Mouse (Mus musculus): Measurements from ENCODE around the gene Gm7544. TPM values are rescaled to one million over a fixed set of nuclear protein-coding genes. Genes with fewer than 3 reads are reported as not detected.

Gene Gm7544
- not detected in 2 replicates for polyA plus RNA-seq (2012; ENCODE audit: low replicate concordance)

DNA sequence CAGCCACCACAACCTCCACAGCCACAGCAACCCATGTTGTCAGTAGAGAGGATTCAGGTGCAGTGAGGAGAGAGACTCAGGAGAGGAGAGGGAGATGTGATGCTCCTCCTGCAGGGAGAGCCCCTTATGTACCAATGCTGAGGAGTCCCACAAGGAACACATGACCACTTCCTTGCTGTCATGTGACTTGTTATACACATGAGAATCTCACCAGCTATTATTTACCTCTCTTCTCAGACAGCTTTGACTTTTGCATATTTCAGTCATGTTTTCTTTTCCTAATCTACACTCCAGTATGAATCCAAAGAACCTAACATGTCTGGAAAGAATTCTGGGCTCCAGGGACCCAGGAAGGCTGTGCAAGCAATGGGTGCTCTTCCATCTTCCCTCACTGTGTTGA is at the start of gene Gm7544:
Gene Gm7544, minus strand, starts transcription at position 101 of the 400 bp plus-strand sequence.

DNA sequence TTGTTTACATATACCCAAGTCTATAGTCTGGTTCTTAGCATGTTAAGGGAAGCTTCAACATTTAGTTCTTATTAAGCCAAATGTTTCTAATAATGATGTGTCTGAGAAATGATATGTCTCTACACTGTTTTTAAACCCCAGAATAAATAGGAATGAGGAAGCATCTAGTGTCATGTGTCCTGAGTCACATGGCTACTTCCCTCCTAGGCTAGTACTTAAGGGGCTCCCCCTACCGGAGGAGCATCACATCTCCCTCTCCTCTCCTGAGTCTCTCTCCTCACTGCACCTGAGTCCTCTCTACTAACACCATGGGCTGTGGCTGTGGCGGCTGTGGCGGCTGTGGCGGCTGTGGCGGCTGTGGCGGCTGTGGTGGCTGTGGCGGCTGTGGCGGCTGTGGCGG is 44.5 kb upstream of the Gm7544 start, which contains the start of gene Gm47959:
Gene Gm47959, plus strand, starts transcription at position 243 of the 400 bp plus-strand sequence.

DNA sequence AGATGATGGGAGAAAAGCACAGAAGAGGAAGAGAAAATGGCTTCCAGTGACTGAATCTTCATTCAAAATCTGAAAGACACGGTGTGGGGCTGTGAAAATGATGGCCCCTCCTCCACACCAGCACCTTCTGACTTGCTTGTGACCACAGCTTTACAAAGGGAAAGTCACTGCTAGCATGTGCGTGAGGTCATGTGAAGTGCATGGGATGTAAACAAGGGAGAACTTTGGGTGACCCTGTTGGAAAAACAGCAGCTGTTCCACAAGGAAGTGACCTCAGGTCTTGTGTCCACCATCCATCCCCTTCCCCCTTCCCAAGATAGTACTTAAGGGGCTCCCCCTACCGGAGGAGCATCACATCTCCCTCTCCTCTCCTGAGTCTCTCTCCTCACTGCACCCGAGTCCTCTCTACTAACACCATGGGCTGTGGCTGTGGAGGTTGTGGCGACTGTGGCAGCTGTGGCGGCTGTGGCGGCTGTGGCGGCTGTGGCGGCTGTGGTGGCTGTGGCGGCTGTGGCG is 4.1 kb upstream of the Gm7544 start, which contains the start of gene Gm47955:
Gene Gm47955, plus strand, starts transcription at position 417 of the 516 bp plus-strand sequence.

DNA sequence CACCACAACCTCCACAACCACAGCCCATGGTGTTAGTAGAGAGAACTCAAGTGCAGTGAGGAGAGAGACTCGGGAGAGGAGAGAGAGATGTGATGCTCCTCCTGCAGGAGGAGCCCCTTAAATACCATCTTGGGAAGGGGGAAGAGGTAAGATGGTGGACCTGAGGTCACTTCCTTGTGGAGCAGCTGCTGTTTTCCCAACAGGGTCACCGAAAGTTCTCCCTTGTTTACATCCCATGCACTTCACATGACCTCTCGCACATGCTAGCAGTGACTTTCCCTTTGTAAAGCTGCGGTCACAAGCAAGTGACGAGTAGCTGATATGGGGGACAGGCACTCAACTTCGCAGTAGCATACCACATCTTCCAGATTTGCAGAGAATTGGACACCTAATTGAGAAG is 12.5 kb downstream of the Gm7544 start, which contains the start of gene A030003K21Rik:
Gene A030003K21Rik, minus strand, starts transcription at position 94 of the 400 bp plus-strand sequence.

DNA sequence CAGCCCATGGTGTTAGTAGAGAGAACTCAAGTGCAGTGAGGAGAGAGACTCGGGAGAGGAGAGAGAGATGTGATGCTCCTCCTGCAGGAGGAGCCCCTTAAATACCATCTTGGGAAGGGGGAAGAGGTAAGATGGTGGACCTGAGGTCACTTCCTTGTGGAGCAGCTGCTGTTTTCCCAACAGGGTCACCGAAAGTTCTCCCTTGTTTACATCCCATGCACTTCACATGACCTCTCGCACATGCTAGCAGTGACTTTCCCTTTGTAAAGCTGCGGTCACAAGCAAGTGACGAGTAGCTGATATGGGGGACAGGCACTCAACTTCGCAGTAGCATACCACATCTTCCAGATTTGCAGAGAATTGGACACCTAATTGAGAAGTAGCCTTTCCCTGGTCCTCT is 24.5 kb downstream of the Gm7544 start, which contains the start of gene Gm6217:
Gene Gm6217, minus strand, starts transcription at position 74 of the 400 bp plus-strand sequence.

DNA sequence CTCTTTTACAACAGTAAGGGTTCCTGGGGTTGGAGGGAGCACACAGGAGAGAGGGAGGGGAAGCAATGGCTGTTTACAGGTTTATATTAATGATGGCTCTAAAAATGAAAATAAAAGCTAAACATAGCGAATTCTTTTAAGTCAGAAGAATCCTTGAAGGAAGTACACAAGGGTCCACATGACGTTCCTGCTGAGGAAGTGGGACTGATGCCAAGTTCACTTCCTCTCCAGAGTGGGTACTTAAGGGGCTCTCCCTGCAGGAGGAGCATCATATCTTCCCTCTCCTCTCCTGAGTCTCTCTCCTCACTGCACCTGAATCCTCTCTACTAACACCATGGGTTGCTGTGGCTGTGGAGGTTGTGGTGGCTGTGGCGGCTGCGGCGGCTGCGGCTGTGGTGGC is 31.2 kb downstream of the Gm7544 start, which contains the start of gene A030014E15Rik:
Gene A030014E15Rik, plus strand, starts transcription at position 268 of the 400 bp plus-strand sequence.

DNA sequence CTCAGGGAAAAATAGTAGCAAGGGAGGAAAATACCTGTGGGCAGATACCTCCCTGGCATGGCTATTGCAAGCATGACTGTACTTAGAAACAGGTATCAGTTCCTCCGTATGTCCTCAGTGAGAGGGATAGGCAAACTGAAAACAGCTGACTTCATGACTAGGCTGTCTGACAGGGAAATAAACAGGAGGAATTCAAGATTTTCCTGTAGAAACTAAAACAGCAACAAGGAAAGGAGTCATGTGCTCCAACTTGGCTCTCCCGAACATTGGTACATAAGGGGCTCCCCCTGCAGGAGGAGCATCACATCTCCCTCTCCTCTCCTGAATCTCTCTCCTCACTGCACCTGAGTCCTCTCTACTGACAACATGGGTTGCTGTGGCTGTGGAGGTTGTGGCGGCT is 42.8 kb downstream of the Gm7544 start, which contains the start of gene A030005L19Rik:
Gene A030005L19Rik, plus strand, starts transcription at position 301 of the 400 bp plus-strand sequence.

Other genes with a start within 250 kb of the Gm7544 start
- 180 and 389 TPM in 2 replicates for gene Mff, start 231.1 kb downstream of the Gm7544 start, polyA plus RNA-seq (2012; ENCODE audit: low replicate concordance)
- 0.11 TPM in 1 of 2 replicates, not detected in the other for gene Tm4sf20, start 187.6 kb downstream of the Gm7544 start, polyA plus RNA-seq (2012; ENCODE audit: low replicate concordance)
- gene Gm47791, start 184.8 kb downstream of the Gm7544 start, polyA plus RNA-seq (2012; ENCODE audit: low replicate concordance): not detected in 2 replicates
- 12.8 and 21.1 TPM in 2 replicates for gene Agfg1, start 116.5 kb downstream of the Gm7544 start, polyA plus RNA-seq (2012; ENCODE audit: low replicate concordance)
- gene A030005L19Rik, start 42.7 kb downstream of the Gm7544 start, polyA plus RNA-seq (2012; ENCODE audit: low replicate concordance): 0.24 and 0.71 TPM in 2 replicates
- not detected in 2 replicates for gene A030014E15Rik, start 31.1 kb downstream of the Gm7544 start, polyA plus RNA-seq (2012; ENCODE audit: low replicate concordance)
- not detected in 2 replicates for gene Gm6217, start 24.6 kb downstream of the Gm7544 start, polyA plus RNA-seq (2012; ENCODE audit: low replicate concordance)
- gene A030003K21Rik, start 12.6 kb downstream of the Gm7544 start, polyA plus RNA-seq (2012; ENCODE audit: low replicate concordance): not detected in 2 replicates
- gene Gm47955, start 4.3 kb upstream of the Gm7544 start, polyA plus RNA-seq (2012; ENCODE audit: low replicate concordance): not detected in 2 replicates
- gene Gm47959, start 44.5 kb upstream of the Gm7544 start, polyA plus RNA-seq (2012; ENCODE audit: low replicate concordance): not detected in 2 replicates
- 0.09 TPM in 1 of 2 replicates, not detected in the other for gene Slc19a3, start 82.4 kb upstream of the Gm7544 start, polyA plus RNA-seq (2012; ENCODE audit: low replicate concordance)
- gene Krtap28-10, start 86.5 kb upstream of the Gm7544 start, polyA plus RNA-seq (2012; ENCODE audit: low replicate concordance): not detected in 2 replicates
- not detected in 2 replicates for gene Gm47969, start 88.9 kb upstream of the Gm7544 start, polyA plus RNA-seq (2012; ENCODE audit: low replicate concordance)
- not detected in 2 replicates for gene A030005K14Rik, start 103.4 kb upstream of the Gm7544 start, polyA plus RNA-seq (2012; ENCODE audit: low replicate concordance)
- gene Krtap28-13, start 104.9 kb upstream of the Gm7544 start, polyA plus RNA-seq (2012; ENCODE audit: low replicate concordance): not detected in 2 replicates
- gene Ccl20, start 160.8 kb upstream of the Gm7544 start, polyA plus RNA-seq (2012; ENCODE audit: low replicate concordance): not detected in 2 replicates
- gene Daw1, start 203.7 kb upstream of the Gm7544 start, polyA plus RNA-seq (2012; ENCODE audit: low replicate concordance): not detected in 2 replicates